In genomic region chr14:17090573-17090937, GRCm38 (mm10) we compare ENCODE assay signal across 13 mouse cellular contexts.
"Had no signal": no experiment of that assay in that cellular context is flagged by ENCODE, and none has a peak within 500 bp of the region (broad histone marks: within the 10 kb centered on the region; RNA-seq: fewer than 3 reads in every experiment).

No protein-coding gene starts in this region.

- H3K9ac ChIP-seq: limb, embryonic 12.5 days; liver, embryonic 13.5 days; liver, postnatal 0 days; lung, embryonic 15.5 days had no signal

- H3K27ac ChIP-seq: layer of hippocampus, adult 2 months; limb, embryonic 12.5 days; liver, embryonic 13.5 days; lung, embryonic 15.5 days; macrophage; stomach, postnatal 0 days had no signal

- H3K9me3 ChIP-seq: limb, embryonic 12.5 days; liver, embryonic 13.5 days; lung, embryonic 15.5 days; megakaryocyte, embryonic 14.5 days had no signal

- H3K4me3 ChIP-seq: layer of hippocampus, adult 2 months; limb, embryonic 12.5 days; liver, embryonic 13.5 days; lung, embryonic 15.5 days; megakaryocyte, embryonic 14.5 days had no signal

- H3K4me2 ChIP-seq: limb, embryonic 12.5 days; liver, embryonic 13.5 days; lung, embryonic 15.5 days had no signal

- H3K27me3 ChIP-seq: limb, embryonic 12.5 days; liver, embryonic 13.5 days; lung, embryonic 15.5 days; megakaryocyte, embryonic 14.5 days had no signal

- H3K4me1 ChIP-seq: limb, embryonic 12.5 days; liver, embryonic 13.5 days had no signal

- DNase-seq: kidney, postnatal 10 days; kidney, postnatal 4 days; liver; liver, embryonic 13.5 days; liver, postnatal 0 days; lung, postnatal 14 days; thymus, postnatal 4 days had no signal

- ATAC-seq: liver, postnatal 0 days had no signal

- H3K36me3 ChIP-seq: limb, embryonic 12.5 days; liver, embryonic 13.5 days; lung, embryonic 15.5 days had no signal
